Mouse (Mus musculus): Measurements from ENCODE around the gene Thsd4.

DNA sequence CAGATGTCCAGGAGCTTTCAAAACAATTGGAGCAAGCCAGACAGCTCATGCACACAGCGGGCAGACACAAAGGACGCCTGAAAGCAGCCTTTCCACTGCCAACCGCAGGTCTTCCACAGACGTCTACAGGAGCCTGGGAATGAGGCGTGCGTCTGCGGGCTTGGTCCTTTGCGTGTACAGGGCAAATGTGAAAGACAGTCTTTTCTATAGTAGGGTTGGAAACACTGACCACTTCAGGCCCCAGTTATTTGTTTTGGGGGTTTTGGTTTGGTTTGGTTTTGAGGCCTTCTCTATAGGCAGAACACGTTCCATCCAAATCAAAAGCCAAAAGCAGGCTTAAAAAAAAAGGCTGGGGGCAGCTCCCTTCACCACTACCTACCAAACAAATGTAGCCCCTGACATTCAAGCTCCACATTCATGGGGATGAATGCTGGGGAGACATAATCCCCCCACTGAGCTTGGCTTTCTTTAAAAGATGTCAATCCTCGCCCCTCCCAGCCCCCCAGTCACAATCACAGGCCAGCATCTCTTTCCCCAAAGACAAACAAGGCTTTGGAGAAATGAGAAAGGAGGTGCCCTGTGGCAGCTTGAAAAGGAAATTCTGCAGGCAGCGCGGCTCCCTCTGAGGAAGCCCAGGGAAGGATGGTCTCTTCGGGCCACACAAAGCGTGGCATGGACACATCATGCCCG is 255.1 kb downstream of the Thsd4 start:
- TF ChIP-seq CTCF (IDR thresholded peaks at IDR 0.05; ENCODE audit: extremely low read depth, insufficient read length, insufficient replicate concordance, low read depth, low read length) (no peak), POLR2A (IDR thresholded peaks at IDR 0.05; ENCODE audit: low read depth, low read length) (no peak)

Data from small intestine, adult 2 months (tissue).